Mouse (Mus musculus): ENCODE results near the gene Mef2d.

Gene Mef2d

GRCm38 (mm10) chr3:88141787-88142523, at the start of gene Mef2d:
Gene Mef2d (plus strand): TSS chr3:88142372.
- DNase-seq (ENCODE audit: low spot score in 2 of 2), result peak; percentile 89 to 92

GRCm38 (mm10) chr3:88094126-88094525, 48.0 kb upstream of the Mef2d start:
- DNase-seq (ENCODE audit: low spot score in 2 of 2), result no peak

- DNase-seq (ENCODE audit: low spot score in 2 of 2), result no peak
Observed at GRCm38 (mm10) chr3:88097666-88098065, 44.5 kb upstream of the Mef2d start.

GRCm38 (mm10) chr3:88100251-88100650, 41.9 kb upstream of the Mef2d start:
- DNase-seq (ENCODE audit: low spot score in 2 of 2), result no peak

- no peak for DNase-seq (ENCODE audit: low spot score in 2 of 2)
Observed at GRCm38 (mm10) chr3:88101736-88102135, 40.4 kb upstream of the Mef2d start.

GRCm38 (mm10) chr3:88102196-88102595, 40.0 kb upstream of the Mef2d start:
- DNase-seq (ENCODE audit: low spot score in 2 of 2), result no peak

GRCm38 (mm10) chr3:88102611-88103010, 39.6 kb upstream of the Mef2d start:
- no peak for DNase-seq (ENCODE audit: low spot score in 2 of 2)

- no peak for DNase-seq (ENCODE audit: low spot score in 2 of 2)
Observed at GRCm38 (mm10) chr3:88106126-88106525, 36.0 kb upstream of the Mef2d start.

GRCm38 (mm10) chr3:88109126-88109525, 33.0 kb upstream of the Mef2d start:
- DNase-seq (ENCODE audit: low spot score in 2 of 2), result no peak

GRCm38 (mm10) chr3:88114396-88114795, 27.8 kb upstream of the Mef2d start:
- no peak for DNase-seq (ENCODE audit: low spot score in 2 of 2)

- no peak for DNase-seq (ENCODE audit: low spot score in 2 of 2)
Observed at GRCm38 (mm10) chr3:88120117-88120651, 22.0 kb upstream of the Mef2d start.

GRCm38 (mm10) chr3:88121164-88122131, 20.7 kb upstream of the Mef2d start:
- DNase-seq (ENCODE audit: low spot score in 2 of 2), result no peak

GRCm38 (mm10) chr3:88125195-88125594, 17.0 kb upstream of the Mef2d start:
- no peak for DNase-seq (ENCODE audit: low spot score in 2 of 2)

- no peak for DNase-seq (ENCODE audit: low spot score in 2 of 2)
Observed at GRCm38 (mm10) chr3:88126181-88126580, 16.0 kb upstream of the Mef2d start.

GRCm38 (mm10) chr3:88127636-88128035, 14.5 kb upstream of the Mef2d start:
- DNase-seq (ENCODE audit: low spot score in 2 of 2), result no peak

GRCm38 (mm10) chr3:88128056-88128455, 14.1 kb upstream of the Mef2d start:
- no peak for DNase-seq (ENCODE audit: low spot score in 2 of 2)

GRCm38 (mm10) chr3:88129006-88129405, 13.2 kb upstream of the Mef2d start:
- no peak for DNase-seq (ENCODE audit: low spot score in 2 of 2)

- DNase-seq (ENCODE audit: low spot score in 2 of 2), result no peak
Observed at GRCm38 (mm10) chr3:88131071-88131470, 11.1 kb upstream of the Mef2d start.

- no peak for DNase-seq (ENCODE audit: low spot score in 2 of 2)
Observed at GRCm38 (mm10) chr3:88132492-88132891, 9.7 kb upstream of the Mef2d start.

GRCm38 (mm10) chr3:88133187-88133771, 8.9 kb upstream of the Mef2d start:
- no peak for DNase-seq (ENCODE audit: low spot score in 2 of 2)

- DNase-seq (ENCODE audit: low spot score in 2 of 2), result no peak
Observed at GRCm38 (mm10) chr3:88136346-88136745, 5.8 kb upstream of the Mef2d start.

- DNase-seq (ENCODE audit: low spot score in 2 of 2), result no peak
Observed at GRCm38 (mm10) chr3:88136945-88137494, 5.2 kb upstream of the Mef2d start.

Measured in urinary bladder, adult 18-20 months (tissue).